Mouse (Mus musculus): Measurements from ENCODE around the gene 2310022B05Rik.

Gene 2310022B05Rik

DNA sequence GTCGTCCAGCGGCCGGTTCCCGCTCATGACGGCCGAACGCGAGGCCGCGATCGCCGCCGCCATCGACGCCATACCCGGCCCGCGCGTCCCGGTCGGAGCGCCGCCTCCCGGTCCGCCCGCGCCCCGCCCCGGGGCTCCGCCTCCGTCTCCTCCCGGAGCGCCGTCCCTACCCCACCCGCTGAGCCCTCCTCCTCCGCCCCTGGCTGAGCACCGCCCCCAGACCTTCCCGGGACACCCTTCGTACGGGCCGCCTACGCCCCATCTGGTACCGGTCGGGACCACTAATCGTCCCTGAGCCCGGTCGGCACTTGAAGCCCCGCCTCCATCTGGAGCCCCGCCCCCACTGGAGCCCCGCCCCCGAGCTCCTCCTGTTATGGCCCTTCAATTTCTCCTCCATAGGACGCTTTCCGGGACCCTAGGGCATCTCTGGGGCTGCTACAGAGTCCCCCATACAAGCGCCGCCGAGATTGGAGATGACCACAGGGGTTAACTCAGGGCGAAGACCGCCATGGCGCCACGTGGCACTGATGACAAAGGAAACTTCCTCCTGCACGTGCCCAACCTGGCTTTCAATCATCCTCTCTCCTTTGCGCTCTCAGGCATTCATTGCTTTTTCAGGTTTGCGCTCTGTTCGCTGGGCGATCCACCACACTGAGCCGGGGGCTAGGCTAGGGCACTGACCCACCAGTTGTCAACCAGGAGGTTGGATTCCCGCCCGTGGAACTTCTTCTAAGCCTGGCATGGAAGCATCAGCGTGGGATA, at the start of gene 2310022B05Rik:
Gene 2310022B05Rik (minus strand): TSS at position 258 of the 762 bp plus-strand sequence.
- DNase-seq: peak; percentile 89

DNA sequence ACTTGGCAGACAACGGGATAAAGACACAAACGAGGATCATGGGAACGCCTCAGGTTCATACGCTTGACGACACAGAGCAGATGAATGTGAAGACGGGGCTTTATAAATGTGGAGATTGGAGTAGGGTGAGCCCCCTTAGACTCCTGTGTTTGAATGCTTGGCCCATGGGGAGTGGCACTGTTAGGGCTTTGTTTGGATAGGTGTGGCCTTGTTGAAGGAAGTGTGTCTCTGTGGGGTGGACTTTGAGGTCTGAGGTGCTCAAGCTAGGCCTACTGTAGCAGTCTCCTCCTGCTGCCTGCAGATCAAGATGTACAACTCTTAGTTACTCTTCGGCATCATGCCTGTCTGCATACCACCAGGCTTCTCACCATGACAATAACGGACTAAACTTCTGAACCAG, 42.7 kb upstream of the 2310022B05Rik start:
- no peak for DNase-seq

DNA sequence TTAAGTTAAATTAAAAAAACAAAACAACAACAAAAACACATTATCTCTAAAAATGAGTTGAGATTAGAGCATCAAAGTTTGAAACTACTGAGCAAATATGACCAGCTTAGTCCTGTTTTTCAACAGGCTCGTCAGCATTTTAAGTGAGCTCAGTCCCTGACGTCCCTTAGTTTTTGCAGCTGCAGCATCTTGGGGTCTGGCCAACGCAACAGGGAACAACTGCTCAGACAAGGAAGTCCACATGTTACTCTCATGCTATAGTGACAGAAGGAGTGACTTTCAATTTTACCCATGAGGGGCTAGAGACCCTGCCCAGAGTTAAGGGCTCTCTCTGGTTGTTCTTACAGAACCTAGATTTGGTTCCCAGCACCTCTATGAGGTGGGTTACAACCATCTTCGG, 41.2 kb upstream of the 2310022B05Rik start:
- no peak for DNase-seq

DNA sequence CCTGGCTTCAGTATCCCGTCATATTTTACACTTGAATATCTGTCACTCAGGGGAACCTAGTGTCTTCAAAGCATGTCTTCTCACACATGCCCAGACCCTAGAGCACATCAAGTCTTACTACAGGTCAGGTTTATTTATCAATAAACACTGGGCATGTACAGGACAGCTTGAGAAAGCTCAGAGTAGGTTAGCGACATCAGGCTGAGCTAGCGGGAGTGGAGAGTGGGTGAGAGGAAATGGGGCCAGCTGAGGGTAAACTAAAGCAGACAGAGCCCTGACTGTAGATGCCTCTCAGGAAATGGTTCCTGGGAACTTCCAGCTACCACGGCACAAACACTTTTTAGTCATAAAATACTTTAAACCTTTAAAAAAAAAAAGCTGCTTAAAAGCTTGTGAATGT, 40.4 kb upstream of the 2310022B05Rik start:
- no peak for DNase-seq

DNA sequence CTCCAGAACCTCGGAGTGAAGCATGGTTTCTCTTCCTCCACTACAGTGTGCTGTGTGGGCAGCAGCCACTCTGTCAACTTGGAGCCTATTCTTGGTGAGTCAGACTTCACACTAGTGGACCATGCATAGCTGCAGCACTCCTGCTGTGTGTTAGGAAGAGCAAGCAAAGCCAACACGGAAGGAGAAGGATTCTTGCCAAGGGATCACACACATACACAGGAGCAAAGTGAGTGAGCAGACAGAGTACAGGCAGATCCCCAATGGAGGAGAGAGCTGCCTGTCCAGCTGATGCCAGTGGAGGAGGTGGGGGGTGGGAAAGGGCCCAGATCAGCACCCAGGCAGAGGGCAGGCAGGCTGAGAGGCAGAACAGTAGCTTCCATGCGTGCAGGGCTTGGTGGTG, 39.0 kb upstream of the 2310022B05Rik start:
- DNase-seq: no peak

DNA sequence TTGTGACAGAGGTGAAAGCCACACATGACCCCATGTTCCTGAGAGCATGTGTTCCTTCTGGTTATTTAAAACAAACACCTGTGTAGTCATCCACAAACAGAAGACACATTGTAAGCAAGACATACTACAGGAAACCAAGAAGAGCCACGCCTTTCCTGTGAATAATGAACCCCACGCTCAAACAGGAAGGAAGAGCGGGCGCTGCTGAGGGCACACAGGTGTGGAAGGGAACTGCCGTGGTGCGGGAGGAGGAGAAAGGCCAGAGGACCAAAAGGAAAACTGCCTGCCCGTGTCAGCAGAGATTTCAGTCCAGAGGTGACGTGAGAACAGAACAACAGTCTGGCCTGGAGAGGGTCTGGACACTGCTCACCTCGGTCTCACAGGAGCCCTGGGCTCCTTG, 37.9 kb upstream of the 2310022B05Rik start:
- no peak for DNase-seq

DNA sequence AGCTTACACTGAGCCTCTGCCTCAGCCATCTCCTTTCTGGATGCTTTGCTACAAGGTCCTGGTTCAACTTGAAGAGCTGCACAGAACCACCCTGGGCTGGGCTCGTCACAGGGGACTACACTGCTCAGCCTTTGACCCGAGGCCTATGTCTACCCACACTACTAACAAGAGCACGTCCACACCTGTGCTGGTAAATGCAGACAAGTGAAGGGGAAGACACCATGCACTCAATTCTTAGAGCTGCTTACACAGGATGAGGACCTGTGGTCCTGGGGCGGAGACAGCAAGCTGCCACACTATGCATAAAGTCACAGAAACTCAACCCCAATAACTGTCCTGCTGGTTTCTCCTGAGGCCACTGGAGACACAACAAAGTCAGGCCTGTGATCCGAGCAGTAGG, 37.1 kb upstream of the 2310022B05Rik start:
- no peak for DNase-seq

DNA sequence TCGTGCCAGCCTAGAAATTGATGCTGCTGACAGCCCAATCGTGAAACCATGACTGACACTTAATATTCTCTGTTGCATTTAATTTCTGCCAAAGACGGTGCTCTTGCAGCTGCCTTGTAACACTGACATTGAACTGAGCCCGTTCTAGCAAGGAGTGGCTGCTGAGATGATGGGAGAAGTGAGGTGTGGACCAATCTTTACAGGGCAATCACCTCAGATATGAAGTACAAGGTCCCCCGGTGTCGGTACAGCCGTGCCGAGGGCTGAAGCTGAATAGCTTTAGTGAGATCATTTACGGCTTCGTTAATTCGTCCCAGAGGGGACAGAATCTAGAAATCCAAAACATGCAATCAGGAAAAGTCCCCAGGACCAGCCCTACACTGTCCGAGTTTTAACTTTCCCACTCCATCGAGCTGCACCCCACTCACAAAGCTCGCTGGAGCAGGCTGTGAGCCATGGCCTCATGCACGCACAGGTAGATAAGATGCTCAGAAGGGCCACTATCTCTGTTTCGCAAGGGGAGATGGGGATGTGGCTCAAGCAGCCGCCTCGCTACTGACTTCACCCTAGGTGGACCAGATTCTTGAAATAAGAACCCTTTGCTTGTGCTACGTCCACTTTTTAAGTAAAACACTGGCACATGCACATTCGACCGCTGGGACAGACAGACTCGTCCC, 32.4 kb upstream of the 2310022B05Rik start:
- DNase-seq: no peak

DNA sequence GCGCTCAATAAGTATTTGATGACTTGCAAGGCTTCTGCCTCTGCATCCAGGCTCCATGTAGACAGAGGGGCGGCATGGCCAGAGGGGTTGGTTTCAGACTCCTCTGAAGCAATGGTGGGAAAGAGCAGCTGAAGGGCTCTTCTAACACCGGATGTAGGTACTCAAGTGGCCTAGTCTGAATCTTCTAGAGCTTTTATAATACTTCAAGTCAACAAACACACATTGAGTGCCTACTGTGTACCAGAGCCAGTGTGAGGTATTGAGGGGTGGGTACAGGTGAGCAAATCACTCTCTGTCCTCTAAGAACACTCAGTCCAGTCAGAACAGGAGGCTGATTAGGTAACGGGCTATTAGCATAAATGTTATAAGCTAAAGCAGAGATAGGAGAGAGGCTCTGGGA, 28.5 kb upstream of the 2310022B05Rik start:
- no peak for DNase-seq

DNA sequence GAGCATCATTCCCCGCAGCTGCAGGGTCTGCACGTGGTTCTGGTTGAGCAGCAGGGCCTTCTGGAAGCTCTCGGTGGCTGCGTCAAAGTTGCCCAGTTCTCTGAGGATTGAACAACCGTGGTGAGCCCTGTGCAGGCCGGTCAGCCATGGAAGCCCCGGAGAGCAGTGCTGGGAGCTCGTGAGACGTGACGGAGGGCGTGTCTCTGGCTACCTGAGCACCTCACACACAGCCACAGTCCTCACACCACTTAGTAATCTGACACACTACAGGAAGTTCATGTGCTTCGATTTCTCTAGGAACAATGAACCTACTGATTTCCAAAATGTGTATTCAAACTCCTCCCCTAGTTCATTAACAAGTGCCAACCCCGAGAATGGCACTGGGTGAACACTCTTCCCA, 25.7 kb upstream of the 2310022B05Rik start:
- no peak for DNase-seq

DNA sequence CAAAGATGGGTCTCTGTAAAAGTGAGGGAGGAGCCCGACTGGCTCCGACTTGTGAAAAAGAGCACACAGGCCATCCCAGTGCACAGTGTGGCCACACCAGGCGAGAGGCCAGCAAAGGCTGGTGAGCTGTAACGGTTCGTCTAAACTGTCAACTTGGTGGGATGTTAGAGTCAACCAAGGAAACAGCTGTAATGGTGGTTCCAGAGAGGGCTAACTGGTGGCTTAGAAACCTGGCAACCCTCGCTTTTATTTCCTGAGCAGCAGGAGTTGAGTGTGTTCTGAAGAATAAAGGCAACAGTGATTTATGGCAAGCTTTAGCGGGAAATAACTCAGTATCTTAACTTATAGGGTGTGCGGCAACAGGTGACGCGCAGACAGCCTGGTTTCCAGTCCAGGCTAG, 19.0 kb upstream of the 2310022B05Rik start:
- no peak for DNase-seq

DNA sequence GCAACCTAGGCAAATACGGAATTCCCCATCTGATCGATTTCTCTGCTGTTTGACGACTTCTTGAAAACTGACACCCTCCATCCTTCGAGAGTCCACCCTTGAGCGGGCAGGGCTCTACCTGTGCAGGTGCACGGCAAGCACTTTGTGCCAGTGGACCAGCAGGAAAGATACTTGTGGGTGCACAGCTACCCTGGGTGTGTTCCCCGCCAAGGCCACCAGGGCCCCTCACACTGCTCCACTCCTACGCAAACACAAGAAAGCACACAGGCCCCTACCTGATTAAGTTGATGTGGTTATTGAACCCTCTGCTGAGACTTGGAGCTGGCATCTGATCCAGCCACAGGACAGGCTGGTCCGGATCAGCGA, 18.6 kb upstream of the 2310022B05Rik start:
- no peak for DNase-seq

DNA sequence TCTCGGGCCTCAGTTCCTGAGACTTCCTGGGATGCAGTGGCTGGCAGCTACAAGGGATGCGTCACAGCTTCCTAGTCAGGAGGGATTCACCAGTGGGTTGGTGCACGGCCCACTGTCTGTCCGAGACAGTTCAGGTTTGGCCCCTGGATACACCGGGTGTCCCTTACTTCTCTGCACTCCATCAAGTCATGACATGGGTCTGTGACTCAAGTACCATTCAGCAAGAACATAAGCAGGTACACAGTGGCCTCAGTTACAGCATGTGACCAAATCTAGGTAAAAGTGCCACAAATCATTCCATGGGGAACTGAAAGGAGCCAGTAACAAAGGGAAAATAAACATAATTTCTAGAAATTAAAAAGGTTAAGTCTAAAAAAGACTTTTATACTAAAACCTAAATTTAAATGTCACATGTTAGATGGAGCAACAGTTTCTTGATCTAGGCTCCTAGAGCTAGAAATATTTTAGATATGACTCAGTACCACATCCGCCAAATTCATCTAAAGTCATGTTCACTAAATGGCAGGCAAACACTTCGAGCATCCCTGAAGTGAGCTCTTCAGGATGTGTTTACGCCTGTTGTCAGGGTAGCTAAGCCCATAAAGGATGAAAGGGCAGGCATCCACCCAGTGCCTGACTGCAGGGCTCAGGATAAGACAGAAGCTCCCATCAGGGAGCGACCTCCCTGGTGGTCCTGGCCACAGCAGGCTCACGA, 18.1 kb upstream of the 2310022B05Rik start:
- no peak for DNase-seq

DNA sequence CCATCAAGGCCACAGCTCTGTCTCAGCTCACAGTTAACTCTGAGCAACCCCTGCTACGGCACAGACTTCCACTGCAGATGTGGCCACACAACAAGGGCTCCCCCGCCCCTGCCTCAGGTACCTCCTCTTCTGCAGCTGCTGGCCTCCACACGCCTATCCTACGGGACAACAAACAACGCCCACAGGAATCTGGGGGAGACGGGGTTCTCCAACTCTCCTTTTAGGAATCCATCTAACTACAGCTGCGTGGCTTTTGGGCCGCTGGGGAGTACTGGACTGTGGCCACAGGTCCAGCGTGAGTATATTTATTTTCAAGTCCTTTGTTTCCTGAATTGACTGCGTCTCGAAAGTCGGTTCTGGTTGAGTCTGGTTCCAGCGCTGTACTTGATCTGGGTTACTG, 15.1 kb upstream of the 2310022B05Rik start:
- DNase-seq: no peak

DNA sequence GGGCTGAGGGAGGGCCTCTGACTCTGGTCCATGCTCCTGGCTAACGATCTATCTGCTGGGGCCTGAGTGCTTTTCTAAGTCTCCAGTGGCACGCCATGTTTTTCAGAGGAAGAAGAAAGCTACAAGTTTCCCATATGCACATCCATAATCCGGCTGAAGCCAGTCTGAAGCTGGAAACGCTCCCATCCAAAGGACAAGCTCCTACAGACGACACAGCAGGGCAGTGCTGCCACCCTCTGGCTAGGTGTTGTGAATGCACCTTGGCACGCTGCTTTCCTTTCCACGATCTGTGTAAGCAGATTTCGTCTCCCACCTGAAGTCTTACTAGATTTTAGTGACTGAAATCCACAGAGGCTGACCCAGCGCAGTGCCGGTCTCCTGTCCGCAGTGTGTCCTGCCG, 14.3 kb upstream of the 2310022B05Rik start:
- peak; percentile 87 for DNase-seq

DNA sequence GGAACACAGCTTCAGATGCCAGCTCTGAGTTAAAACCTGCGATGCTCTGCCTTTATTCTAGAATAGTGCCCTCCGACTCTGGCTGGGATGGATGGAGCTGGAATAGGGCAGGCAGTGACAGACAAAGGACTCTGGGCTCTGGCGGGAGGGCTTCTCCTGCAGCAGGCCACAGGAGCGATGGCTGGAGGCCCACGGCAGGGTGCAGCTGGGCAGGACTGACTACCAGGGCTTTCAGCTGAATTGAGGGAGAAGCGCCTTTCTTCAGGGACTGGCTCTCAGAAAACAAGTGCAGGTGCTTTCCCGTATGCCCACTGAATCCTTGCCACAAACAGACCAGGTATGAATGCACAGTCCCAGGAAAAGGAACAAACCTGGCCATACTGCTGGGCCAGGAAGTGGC, 13.9 kb upstream of the 2310022B05Rik start:
- no peak for DNase-seq

DNA sequence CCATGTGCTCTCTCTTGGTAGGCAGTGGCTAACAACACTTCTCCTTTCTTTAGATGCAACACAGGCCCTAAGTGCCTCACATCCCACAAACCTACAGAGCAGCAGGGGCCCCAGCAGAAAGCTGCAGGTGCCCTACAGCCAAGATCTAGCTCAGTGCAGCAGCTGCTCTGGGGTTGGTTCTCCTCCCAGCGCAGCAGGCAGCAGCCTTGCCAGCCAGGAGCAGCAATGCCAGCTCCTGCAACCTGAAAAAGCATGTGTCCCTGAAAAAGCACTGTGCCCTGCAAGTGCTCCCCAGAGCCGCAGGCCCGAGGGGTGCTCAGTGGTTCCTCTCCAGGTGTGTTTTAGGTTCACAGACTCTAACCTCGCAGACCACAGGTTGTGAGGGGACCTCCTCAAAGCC, 13.5 kb upstream of the 2310022B05Rik start:
- DNase-seq: no peak

DNA sequence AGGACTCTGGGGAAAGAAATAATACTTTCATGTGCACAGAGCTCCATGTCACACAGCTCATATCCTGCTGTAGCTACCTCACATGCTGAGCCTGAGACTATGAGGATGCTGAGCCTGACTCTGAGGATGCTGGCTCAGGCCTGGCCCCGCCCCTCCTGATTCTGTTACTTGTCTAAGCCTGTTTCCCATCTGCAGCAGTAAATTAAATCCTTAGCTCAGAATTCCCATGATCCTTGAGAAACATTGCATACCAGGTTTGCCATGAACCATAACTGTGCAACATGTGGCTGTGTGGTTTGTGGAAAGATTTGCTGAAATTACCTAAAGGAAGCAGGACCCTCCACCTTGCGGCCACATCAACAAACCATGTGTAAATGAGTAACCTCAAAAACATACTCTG, 9.2 kb upstream of the 2310022B05Rik start:
- DNase-seq: no peak

DNA sequence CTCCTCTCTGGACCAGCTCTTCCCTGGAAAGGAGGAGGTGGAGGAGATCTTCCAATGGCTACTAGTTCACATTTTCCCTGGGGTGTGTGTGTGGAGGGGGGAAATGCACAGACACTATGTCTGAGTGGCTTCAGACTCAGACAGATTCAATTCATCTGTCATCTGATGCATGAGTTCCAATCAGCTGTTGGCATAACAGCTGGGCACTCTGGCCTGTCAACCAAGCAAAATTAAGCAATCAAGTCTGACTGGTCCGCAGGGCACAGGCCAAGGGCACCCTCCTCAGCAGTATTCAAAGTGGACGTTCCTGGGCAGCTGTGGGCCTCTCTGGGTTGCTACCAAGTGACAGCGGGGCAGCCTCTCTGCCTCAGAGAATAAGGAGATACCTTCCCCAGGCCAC, 5.6 kb upstream of the 2310022B05Rik start:
- peak; percentile 35 for DNase-seq

DNA sequence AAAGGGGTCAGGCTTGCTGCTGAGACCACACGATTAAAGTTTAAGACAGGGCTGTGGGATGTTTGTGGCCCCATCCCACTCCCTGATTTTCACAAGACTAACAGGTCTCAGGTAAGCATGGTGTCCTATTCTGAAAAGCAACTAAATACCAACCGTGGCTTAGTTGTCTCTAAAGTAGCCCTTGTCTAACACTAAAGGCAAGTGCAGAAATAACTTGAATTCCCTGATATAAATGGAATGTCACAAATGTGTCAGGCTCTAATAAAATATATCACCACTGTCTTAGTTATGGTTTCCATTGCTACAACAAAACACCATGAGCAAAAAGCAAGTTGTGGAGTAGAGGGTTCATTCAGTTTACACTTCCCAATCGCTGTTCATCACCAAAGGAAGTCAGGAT, 1.2 kb upstream of the 2310022B05Rik start:
- DNase-seq: no peak

DNA sequence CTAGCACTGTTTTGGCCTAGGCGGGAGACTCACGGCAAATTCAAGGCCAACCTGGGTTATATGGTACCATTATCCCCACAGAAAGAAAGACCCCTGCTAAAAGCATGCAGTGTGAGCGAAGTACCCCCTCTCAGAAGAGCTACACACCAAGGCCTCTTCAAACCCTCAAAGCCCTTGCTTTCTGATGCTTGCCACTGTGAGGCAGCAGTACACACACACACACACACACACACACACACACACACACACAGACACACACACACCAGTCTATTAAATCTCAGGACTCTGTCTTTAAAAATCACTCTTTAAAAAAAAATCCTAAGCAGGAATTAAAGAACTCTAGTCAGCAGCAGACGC, 683 bp upstream of the 2310022B05Rik start:
- no peak for DNase-seq

DNA sequence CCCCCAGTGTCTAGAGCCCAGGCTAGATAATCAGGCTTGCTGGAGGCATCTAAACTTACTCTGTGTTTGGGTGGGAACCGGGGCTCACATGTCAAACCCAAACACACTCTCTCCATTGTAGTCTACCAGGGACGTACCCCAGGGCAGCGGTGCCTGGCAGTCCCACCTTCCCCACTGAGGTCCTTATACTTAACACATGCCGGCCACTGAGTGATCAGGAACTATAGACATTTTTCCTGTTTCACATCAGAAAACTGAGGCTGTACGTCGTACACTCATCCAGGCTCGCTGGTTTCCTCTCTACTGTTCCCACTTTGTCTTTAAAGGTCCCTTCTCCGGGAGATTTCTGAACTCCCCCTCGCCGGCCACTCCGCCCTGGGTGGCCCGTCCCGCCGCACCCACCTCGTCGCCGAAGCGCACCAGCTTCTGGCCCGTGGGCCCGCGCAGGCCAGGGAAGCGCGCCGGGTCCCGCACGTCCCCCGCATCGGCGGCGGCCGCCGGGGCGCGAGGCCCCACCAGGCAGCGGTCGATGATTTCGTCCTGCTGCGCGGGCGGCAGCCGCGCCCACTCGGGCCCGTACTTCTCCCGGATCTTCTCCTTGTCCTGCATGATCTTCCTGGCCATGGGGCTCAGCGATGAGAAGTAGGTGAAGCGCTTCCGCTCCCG, 590 bp downstream of the 2310022B05Rik start:
- DNase-seq: peak; percentile 22

DNA sequence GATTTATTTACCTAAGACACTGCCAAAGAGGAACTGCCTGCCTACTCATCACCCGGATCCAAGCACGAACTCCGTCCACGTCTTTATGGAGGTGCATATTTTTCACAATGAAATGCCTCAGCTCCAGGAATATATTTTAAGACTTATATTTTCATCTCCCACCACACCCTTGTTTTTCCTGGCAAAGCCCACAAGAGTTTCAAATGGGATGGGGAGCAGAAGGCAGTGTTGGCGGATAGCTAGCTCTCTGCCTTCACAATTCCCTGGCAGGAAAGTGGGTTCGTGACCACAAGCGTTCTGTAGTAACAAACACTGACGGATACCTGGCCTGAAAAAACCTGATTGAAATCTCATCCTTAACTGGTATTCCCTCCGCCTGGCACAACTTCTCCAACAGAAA, 1.4 kb downstream of the 2310022B05Rik start:
- no peak for DNase-seq

DNA sequence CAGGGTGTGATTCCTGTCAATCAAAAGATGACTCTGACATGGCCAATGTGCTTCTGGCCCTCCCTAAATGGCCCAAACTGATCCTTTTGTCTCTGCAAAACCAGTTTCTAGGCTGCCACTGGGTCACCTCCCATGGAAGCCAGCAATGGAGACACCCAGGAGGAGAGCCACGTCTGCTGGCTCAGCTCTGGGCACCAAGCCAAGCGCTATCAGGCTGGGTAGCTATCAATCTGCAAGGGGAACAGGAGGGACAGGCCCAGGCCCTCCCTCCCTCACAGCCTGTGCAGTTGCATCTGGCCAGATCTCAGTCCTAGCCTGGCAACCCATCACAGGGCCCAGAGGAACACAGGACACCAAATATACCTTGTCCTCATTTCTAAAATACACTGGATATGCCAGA, 4.8 kb downstream of the 2310022B05Rik start:
- peak; percentile 73 for DNase-seq

All from retina, postnatal 1 day (tissue).